Mouse (Mus musculus) adrenal gland, adult 2 months (tissue): ENCODE data around the gene Tll1. TPM values are rescaled to one million over a fixed set of nuclear protein-coding genes. Genes with fewer than 3 reads are reported as not detected.
"Not testable (repeated sequence)": the region's sequence is repeated elsewhere in the genome, so short reads cannot be mapped to it uniquely, and the experiment has no call there.

Source experiments
- DNase-seq: peaks from one replicate; pipeline ENCODE4 v3.0.0; 2021
- polyA plus RNA-seq: library from polyadenylated mRNA; depleted of rRNA; stranded (reverse); fragments of >200 nt; gene quantifications from 2 replicates; pipeline ENCODE4 v1.2.3, GENCODE M21; 2012
- total RNA-seq, 2 experiments: library from RNA; stranded (reverse); gene quantifications; 2 replicates each; pipeline ENCODE4 v1.2.3; 2021

The Tll1 gene
- total and polyA plus RNA-seq, 3 experiments: 0.51 to 2.6 (median 2.5) TPM

- DNase-seq: no peak
Observed at GRCm38 (mm10) chr8:64057571-64057970, 148.5 kb downstream of the Tll1 start.

- no peak for DNase-seq
Observed at GRCm38 (mm10) chr8:64048556-64048955, 157.5 kb downstream of the Tll1 start.

- DNase-seq: no peak
Observed at GRCm38 (mm10) chr8:64047963-64048505, 158.0 kb downstream of the Tll1 start.

- no peak for DNase-seq
Observed at GRCm38 (mm10) chr8:64041303-64041884, 164.7 kb downstream of the Tll1 start.

GRCm38 (mm10) chr8:64030672-64031385 lies 175.2 kb downstream of the Tll1 start:
- DNase-seq: no peak

GRCm38 (mm10) chr8:64030081-64030480 lies 176.0 kb downstream of the Tll1 start:
- DNase-seq: no peak

GRCm38 (mm10) chr8:64029525-64029924 lies 176.5 kb downstream of the Tll1 start:
- no peak for DNase-seq

- DNase-seq: peak; percentile 4
Observed at GRCm38 (mm10) chr8:64024359-64024758, 181.7 kb downstream of the Tll1 start.

- DNase-seq: no peak
Observed at GRCm38 (mm10) chr8:64023579-64023978, 182.5 kb downstream of the Tll1 start.

- no peak for DNase-seq
Observed at GRCm38 (mm10) chr8:64023027-64023426, 183.0 kb downstream of the Tll1 start.

- DNase-seq: not testable (repeated sequence)
Observed at GRCm38 (mm10) chr8:63970612-63971391, 235.3 kb downstream of the Tll1 start.
